Mouse (Mus musculus) embryonic fibroblast, embryonic 13.5 days (primary cell): ENCODE data around the gene Foxn3.

Experiments used
- CTCF ChIP-seq: IDR thresholded peaks from 2 replicates; pipeline ENCODE4 v1.5.1; 2011; ENCODE audit warnings: mild to moderate bottlenecking, control low read depth, low read length, moderate library complexity, borderline replicate concordance; ENCODE audit not compliant: insufficient read depth
- POLR2A ChIP-seq: IDR thresholded peaks from 2 replicates; pipeline ENCODE4 v1.6.1; 2011; ENCODE audit warnings: low read depth, mild to moderate bottlenecking, control low read depth, low read length, moderate library complexity

DNA sequence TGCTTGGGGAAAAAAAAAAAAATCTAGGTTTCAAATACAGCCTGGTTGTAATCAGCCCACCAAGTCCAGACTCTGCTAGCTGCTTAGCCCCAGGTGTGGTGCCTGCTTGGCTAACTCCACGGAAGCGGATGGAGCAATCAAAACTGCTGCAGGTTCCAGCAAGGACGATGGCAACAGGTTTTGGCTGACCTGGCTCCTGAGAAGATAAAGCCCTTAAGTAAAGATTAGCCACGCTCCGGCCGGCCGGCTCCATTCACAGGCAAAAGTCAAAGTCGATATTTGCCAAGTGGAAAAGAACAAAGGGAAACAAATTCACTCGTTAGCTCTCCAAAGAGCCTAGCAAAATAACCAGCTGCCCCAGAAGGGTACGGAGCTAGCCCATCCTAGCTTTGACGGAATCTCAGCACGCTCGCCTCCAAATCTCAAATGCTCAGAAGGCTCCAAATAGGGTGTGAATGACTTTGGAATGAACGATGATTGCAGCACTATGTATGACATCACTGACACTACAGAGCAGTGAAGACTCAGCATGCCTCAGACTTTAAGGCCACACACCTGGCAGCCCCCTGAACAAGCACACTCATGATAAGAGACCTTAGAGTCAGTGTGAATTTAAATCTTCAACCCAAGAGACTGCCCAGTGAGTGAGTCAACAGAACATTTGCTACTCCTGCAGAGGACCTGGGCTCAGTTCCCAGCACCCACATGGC, 137.0 kb downstream of the Foxn3 start:
- no peak for TF ChIP-seq CTCF
- no peak for TF ChIP-seq POLR2A
